Mouse (Mus musculus): Measurements from ENCODE around the gene Fam186b.

DNA sequence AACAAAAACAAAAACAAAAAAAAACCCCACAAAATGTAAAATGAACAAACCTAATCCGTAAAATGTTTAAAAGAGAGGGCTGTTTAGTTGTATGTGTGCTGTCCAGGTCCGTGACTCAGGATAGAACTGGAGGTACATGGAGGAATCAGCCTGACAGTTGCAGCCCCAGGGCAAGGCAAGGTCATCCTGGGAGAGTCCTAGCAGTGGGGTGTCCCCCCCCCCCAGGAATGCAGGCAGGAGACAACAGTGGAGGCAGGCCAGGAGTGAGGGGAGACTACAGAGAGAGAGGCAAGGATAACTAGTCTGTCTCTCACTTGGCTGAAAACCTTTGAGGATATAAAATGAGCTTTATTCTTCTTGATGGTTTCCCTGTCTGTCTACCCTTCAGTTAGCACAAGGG, 31.3 kb downstream of the Fam186b start:
- TF ChIP-seq CTCF (IDR thresholded peaks at IDR 0.05; ENCODE audit: extremely low read depth, insufficient read depth, low read length) (no peak), POLR2A (IDR thresholded peaks at IDR 0.05; ENCODE audit: extremely low read depth, insufficient read depth, low read length) (no peak)
